In genomic region chr17:34836856-34837221, GRCm38 (mm10) we compare ENCODE assay signal across 8 mouse cellular contexts. TPM values are rescaled to one million over a fixed set of nuclear protein-coding genes. Genes with fewer than 3 reads are reported as not detected.
DNase-seq lines count a peak whose midpoint lies in the region; ATAC-seq lines count a peak whose summit lies in the region.

Gene Stk19 (minus strand): TSS chr17:34836945.
Gene Dxo (plus strand): TSS chr17:34837019.

- peak; percentile 92 for ATAC-seq in inflammation-experienced regulatory T-cells, adult 6 months
- peak; percentile 96 for ATAC-seq in megakaryocyte-erythroid progenitor cell, adult 5-6 weeks (replicated peaks; ENCODE audit: low FRiP score, low TSS enrichment, poor library complexity, severe bottlenecking)

- intact Hi-C loops in gastrocnemius, postnatal 14 days (cut with DNase I; ENCODE audit: low total_unique reads), result no loop called here
- intact Hi-C loops in left cerebral cortex, postnatal 10 days (cut with DNase I), result loop anchor here (5.0 kb wide), 1 partner anchor 185 kb away; no protein-coding TSS in a partner anchor

- peak; percentile 97 to 99 for DNase-seq in adrenal gland, adult (ENCODE audit: inconsistent age in 2 of 2, low spot score in 1 of 2)
- peak; percentile 98 for DNase-seq in embryo, embryonic 10.5 days (ENCODE audit: low spot score)
- peak; percentile 95 for DNase-seq in gastrocnemius, postnatal 14 days
- peak; percentile 97 to 98 for DNase-seq in left cerebral cortex, postnatal 10 days (ENCODE audit: extremely low spot score in 1 of 2, low spot score in 2 of 2)
- peak; percentile 98 for DNase-seq in right cerebral cortex, postnatal 25 days
- DNase-seq in urinary bladder, postnatal 4 days (ENCODE audit: low spot score in 2 of 2), result peak; percentile 95 to 97

RNA-seq across cellular contexts. Expression of gene Stk19, which starts in this region (rescaled TPM):
- 1 to 10 TPM; 6.8 to 7.2 TPM for total RNA-seq in gastrocnemius, postnatal 14 days (2021)
- polyA plus RNA-seq in inflammation-experienced regulatory T-cells, adult 6 months (2017; shearing (Covaris generic)), result 10 to 100 TPM; 30.4 to 44.5 (median 37.2) TPM
- total RNA-seq in left cerebral cortex, postnatal 10 days (2021), result 10 to 100 TPM; 57.4 to 69.4 TPM
- total RNA-seq in megakaryocyte-erythroid progenitor cell, adult 5-6 weeks (2014; fragmentation: Nextera tagmentation), result 26.8 and 48.2 TPM in 2 replicates
- total RNA-seq in megakaryocyte-erythroid progenitor cell, adult 5-6 weeks (2017), result 14.8 and 30.6 TPM in 2 replicates

RNA-seq across cellular contexts. Expression of gene Dxo, which starts in this region (rescaled TPM):
- total RNA-seq in gastrocnemius, postnatal 14 days (2021), result 10 to 100 TPM in 1 of 2 experiments, 1 to 10 TPM in 1; 9.3 to 13.0 TPM
- polyA plus RNA-seq in inflammation-experienced regulatory T-cells, adult 6 months (2017; shearing (Covaris generic)), result 10 to 100 TPM; 23.9 to 29.0 (median 27.1) TPM
- 10 to 100 TPM; 31.2 to 33.1 TPM for total RNA-seq in left cerebral cortex, postnatal 10 days (2021)
- 60.8 and 63.4 TPM in 2 replicates for total RNA-seq in megakaryocyte-erythroid progenitor cell, adult 5-6 weeks (2014; fragmentation: Nextera tagmentation)
- 24.4 and 28.1 TPM in 2 replicates for total RNA-seq in megakaryocyte-erythroid progenitor cell, adult 5-6 weeks (2017)

Comparison
In these comparisons a context has a peak if more than half of its experiments do, and no peak if none do; other contexts are left out.
1. Peak in every context shown above with its lines: DNase-seq and ATAC-seq.